Mouse (Mus musculus): ENCODE results near the gene Mrps18b.
"Not testable (repeated sequence)": the region's sequence is repeated elsewhere in the genome, so short reads cannot be mapped to it uniquely, and the experiment has no call there.

Mrps18b gene

GRCm38 (mm10) chr17:35916297-35917142, at the start of gene Mrps18b, which contains the start of gene Ppp1r10:
Gene Mrps18b (minus strand): TSS chr17:35916389.
Gene Ppp1r10 (plus strand): TSS chr17:35916434.
- peak; percentile 99 for DNase-seq

GRCm38 (mm10) chr17:35963279-35963678, 47.1 kb upstream of the Mrps18b start:
- DNase-seq: peak; percentile 23

GRCm38 (mm10) chr17:35958533-35959223, 42.5 kb upstream of the Mrps18b start:
- no peak for DNase-seq

GRCm38 (mm10) chr17:35954665-35955064, 38.5 kb upstream of the Mrps18b start:
- DNase-seq: no peak

GRCm38 (mm10) chr17:35952559-35952958, 36.4 kb upstream of the Mrps18b start:
- DNase-seq: not testable (repeated sequence)

GRCm38 (mm10) chr17:35950946-35951345, 34.8 kb upstream of the Mrps18b start:
- DNase-seq: not testable (repeated sequence)

- DNase-seq: no peak
These were observed 23.8 kb upstream of the Mrps18b start for GRCm38 (mm10) chr17:35939941-35940340.

GRCm38 (mm10) chr17:35939108-35939507, 22.9 kb upstream of the Mrps18b start:
- DNase-seq: no peak

GRCm38 (mm10) chr17:35937700-35938348, 21.6 kb upstream of the Mrps18b start:
- peak; percentile 65 for DNase-seq

- not testable (repeated sequence) for DNase-seq
These were observed 19.6 kb upstream of the Mrps18b start for GRCm38 (mm10) chr17:35935763-35936162.

- no peak for DNase-seq
These were observed 16.4 kb upstream of the Mrps18b start for GRCm38 (mm10) chr17:35932608-35933007.

- DNase-seq: no peak
These were observed 14.4 kb upstream of the Mrps18b start for GRCm38 (mm10) chr17:35930627-35931026.

- DNase-seq: no peak
These were observed 13.3 kb upstream of the Mrps18b start for GRCm38 (mm10) chr17:35929534-35929933.

GRCm38 (mm10) chr17:35927471-35927870, 11.3 kb upstream of the Mrps18b start:
- DNase-seq: no peak

- no peak for DNase-seq
These were observed 7.1 kb upstream of the Mrps18b start for GRCm38 (mm10) chr17:35923281-35923680.

GRCm38 (mm10) chr17:35922566-35922965, 6.4 kb upstream of the Mrps18b start:
- peak; percentile 34 for DNase-seq

GRCm38 (mm10) chr17:35921710-35922109, 5.5 kb upstream of the Mrps18b start:
- no peak for DNase-seq

- peak; percentile 75 for DNase-seq
These were observed 4.8 kb upstream of the Mrps18b start for GRCm38 (mm10) chr17:35920862-35921562.

GRCm38 (mm10) chr17:35920384-35920783, 4.2 kb upstream of the Mrps18b start:
- no peak for DNase-seq

- peak; percentile 68 for DNase-seq
These were observed 3.7 kb upstream of the Mrps18b start for GRCm38 (mm10) chr17:35919864-35920301.

GRCm38 (mm10) chr17:35919060-35919715, 3.0 kb upstream of the Mrps18b start:
- peak; percentile 98 for DNase-seq
